ENCODE assay signal across 7 mouse cellular contexts in genomic region chr5:38259455-38260106, GRCm38 (mm10). TPM values are rescaled to one million over a fixed set of nuclear protein-coding genes. Genes with fewer than 3 reads are reported as not detected.
A peak's percentile ranks its signal among the peaks of the same experiment; 100 is the strongest.
DNase-seq lines count a peak whose midpoint lies in the region; ATAC-seq and TF ChIP-seq lines count a peak whose summit lies in the region.

No protein-coding gene starts in this region.

- H3K27me3 ChIP-seq in limb, embryonic 15.5 days: no peaks in the 10 kb centered on the region
- H3K27me3 ChIP-seq in stomach, postnatal 0 days (ENCODE audit: control insufficient read depth, insufficient read depth, low read length): no peaks in the 10 kb centered on the region

- peak overlapping the region; percentile 92 for H3K27ac ChIP-seq in limb, embryonic 15.5 days
- H3K27ac ChIP-seq in stomach, postnatal 0 days (replicated peaks): peak overlapping the region; percentile 89

- H3K4me1 ChIP-seq in limb, embryonic 15.5 days: peaks cover 6% of the 10 kb centered on the region
- no peaks in the 10 kb centered on the region; the same call in 1 of the 2 replicates for H3K4me1 ChIP-seq in stomach, postnatal 0 days (replicated peaks; ENCODE audit: control insufficient read depth, insufficient read depth)

- no peak for TF ChIP-seq CTCF in stomach, postnatal 0 days (IDR thresholded peaks at IDR 0.05; ENCODE audit: low read depth)

- peaks cover 24% of the 10 kb centered on the region for H3K36me3 ChIP-seq in limb, embryonic 15.5 days
- peaks cover 3% of the 10 kb centered on the region; the same call in 1 of the 2 replicates for H3K36me3 ChIP-seq in stomach, postnatal 0 days (ENCODE audit: control insufficient read depth, insufficient read depth, low read length)

- ATAC-seq in erythroblast, adult 5-6 weeks (replicated peaks; ENCODE audit: low FRiP score, poor library complexity, severe bottlenecking): 0 out of 2 replicates have a peak, but pooled peaks have one; percentile 22
- ATAC-seq in limb, embryonic 15.5 days (ENCODE audit: insufficient number of reproducible peaks, low FRiP score, low TSS enrichment, low read depth): no peak
- ATAC-seq in stomach, postnatal 0 days (ENCODE audit: low FRiP score, low TSS enrichment): no peak

- peak; percentile 6 for DNase-seq in thymus, postnatal 0 days (ENCODE audit: low spot score)
- DNase-seq in thymus, postnatal 14 days: no peak
- DNase-seq in stomach, postnatal 0 days (ENCODE audit: low spot score): no peak
- no peak for DNase-seq in frontal cortex, postnatal 36 days (ENCODE audit: low spot score in 2 of 2)
- DNase-seq in frontal cortex, postnatal 14 days (ENCODE audit: low spot score in 2 of 2): no peak

- H3K9me3 ChIP-seq in limb, embryonic 15.5 days: no peaks in the 10 kb centered on the region
- H3K9me3 ChIP-seq in stomach, postnatal 0 days (ENCODE audit: control insufficient read depth, low read length): no peaks in the 10 kb centered on the region

- no peak for TF ChIP-seq EP300 in stomach, postnatal 0 days (optimal IDR thresholded peaks at IDR 0.05)

- 41% methylated on average over 9 of the region's 9 CpGs for WGBS in limb, embryonic 15.5 days
- 39% methylated on average over 9 of the region's 9 CpGs for WGBS in stomach, postnatal 0 days

- H3K4me3 ChIP-seq in limb, embryonic 15.5 days: peak overlapping the region; percentile 62
- H3K4me3 ChIP-seq in stomach, postnatal 0 days (ENCODE audit: low read depth, low read length): peak overlapping the region; percentile 71

- peak overlapping the region; percentile 57 for H3K9ac ChIP-seq in limb, embryonic 15.5 days
- peak overlapping the region; percentile 78 for H3K9ac ChIP-seq in stomach, postnatal 0 days (ENCODE audit: low read length)

- peak overlapping the region; percentile 70 for H3K4me2 ChIP-seq in limb, embryonic 15.5 days
- H3K4me2 ChIP-seq in stomach, postnatal 0 days (replicated peaks; ENCODE audit: low read depth): peak overlapping the region; percentile 85

RNA-seq across cellular contexts. Expression of gene Tmem128, which starts 0.4 kb away (rescaled TPM):
- 103 and 126 TPM in 2 replicates for polyA plus RNA-seq in thymus, postnatal 0 days (2015; fragmentation: Nextera tagmentation; extraction: Ambion mirVana)
- total RNA-seq in erythroblast, adult 5-6 weeks (2015; ENCODE audit: low replicate concordance): 27.3 and 39.7 TPM in 2 replicates
- total RNA-seq in erythroblast, adult 5-6 weeks (2017; ENCODE audit: low replicate concordance): 12.8 and 17.7 TPM in 2 replicates
- polyA plus RNA-seq in limb, embryonic 15.5 days (2015; fragmentation: Nextera tagmentation; extraction: Ambion mirVana): 57.1 and 60.1 TPM in 2 replicates
- 73.7 and 77.6 TPM in 2 replicates for polyA plus RNA-seq in stomach, postnatal 0 days (2015; fragmentation: Nextera tagmentation; extraction: Ambion mirVana)

RNA-seq across cellular contexts. Expression of gene Otop1, which starts 16.2 kb away (rescaled TPM):
- polyA plus RNA-seq in thymus, postnatal 0 days (2015; fragmentation: Nextera tagmentation; extraction: Ambion mirVana): 0.06 and 0.08 TPM in 2 replicates
- not detected in 2 replicates for total RNA-seq in erythroblast, adult 5-6 weeks (2015; ENCODE audit: low replicate concordance)
- not detected in 2 replicates for total RNA-seq in erythroblast, adult 5-6 weeks (2017; ENCODE audit: low replicate concordance)
- not detected in 2 replicates for polyA plus RNA-seq in limb, embryonic 15.5 days (2015; fragmentation: Nextera tagmentation; extraction: Ambion mirVana)
- polyA plus RNA-seq in stomach, postnatal 0 days (2015; fragmentation: Nextera tagmentation; extraction: Ambion mirVana): 0.05 TPM in 1 of 2 replicates, not detected in the other

RNA-seq across cellular contexts. Expression of gene Lyar, which starts 39.3 kb away (rescaled TPM):
- polyA plus RNA-seq in thymus, postnatal 0 days (2015; fragmentation: Nextera tagmentation; extraction: Ambion mirVana): 113 and 144 TPM in 2 replicates
- 13.6 and 34.0 TPM in 2 replicates for total RNA-seq in erythroblast, adult 5-6 weeks (2015; ENCODE audit: low replicate concordance)
- 17.1 and 30.5 TPM in 2 replicates for total RNA-seq in erythroblast, adult 5-6 weeks (2017; ENCODE audit: low replicate concordance)
- 78.0 TPM in 2 replicates for polyA plus RNA-seq in limb, embryonic 15.5 days (2015; fragmentation: Nextera tagmentation; extraction: Ambion mirVana)
- 45.7 and 50.1 TPM in 2 replicates for polyA plus RNA-seq in stomach, postnatal 0 days (2015; fragmentation: Nextera tagmentation; extraction: Ambion mirVana)

RNA-seq across cellular contexts. Expression of gene Zbtb49, which starts 39.3 kb away (rescaled TPM):
- polyA plus RNA-seq in thymus, postnatal 0 days (2015; fragmentation: Nextera tagmentation; extraction: Ambion mirVana): 9.8 and 13.0 TPM in 2 replicates
- 1.0 and 13.4 TPM in 2 replicates for total RNA-seq in erythroblast, adult 5-6 weeks (2015; ENCODE audit: low replicate concordance)
- 1.9 and 2.0 TPM in 2 replicates for total RNA-seq in erythroblast, adult 5-6 weeks (2017; ENCODE audit: low replicate concordance)
- polyA plus RNA-seq in limb, embryonic 15.5 days (2015; fragmentation: Nextera tagmentation; extraction: Ambion mirVana): 12.9 and 13.3 TPM in 2 replicates
- polyA plus RNA-seq in stomach, postnatal 0 days (2015; fragmentation: Nextera tagmentation; extraction: Ambion mirVana): 4.2 and 4.4 TPM in 2 replicates

RNA-seq across cellular contexts. Expression of gene Drd5, which starts 59.6 kb away (rescaled TPM):
- polyA plus RNA-seq in thymus, postnatal 0 days (2015; fragmentation: Nextera tagmentation; extraction: Ambion mirVana): 0.05 TPM in 1 of 2 replicates, not detected in the other
- not detected in 2 replicates for total RNA-seq in erythroblast, adult 5-6 weeks (2015; ENCODE audit: low replicate concordance)
- not detected in 2 replicates for total RNA-seq in erythroblast, adult 5-6 weeks (2017; ENCODE audit: low replicate concordance)
- 0.10 TPM in 1 of 2 replicates, not detected in the other for polyA plus RNA-seq in limb, embryonic 15.5 days (2015; fragmentation: Nextera tagmentation; extraction: Ambion mirVana)
- not detected in 2 replicates for polyA plus RNA-seq in stomach, postnatal 0 days (2015; fragmentation: Nextera tagmentation; extraction: Ambion mirVana)
